Mouse (Mus musculus) hindbrain, postnatal 0 days (tissue): ENCODE measurements at regions not wholly inside any gene's neighbourhood (a gene's known extent, or its start where the extent isn't known, plus 50 kb on each side); places are given as distances from the start of the nearest gene placed in this dataset.

Experiments used
- ATAC-seq: fragments of 200-750 bp; cut with Nextera tagmentation; 2 replicates; pipeline ENCODE4 v1.8.0; 2017; ENCODE audit warnings: mild to moderate bottlenecking, moderate TSS enrichment, moderate library complexity
- DNase-seq: peaks from one replicate; pipeline ENCODE4 v3.0.0-alpha.2; 2015; ENCODE audit warnings: low spot score
- H3K27ac ChIP-seq: fragments of 300-500 bp; sonication (generic); 2 replicates; pipeline ENCODE4 v1.5.1; 2014; ENCODE audit warnings: mild to moderate bottlenecking
- H3K27me3 ChIP-seq: fragments of 300-500 bp; sonication (generic); 2 replicates; pipeline ENCODE4 v1.6.1; 2014; ENCODE audit warnings: low read length, mixed read lengths; ENCODE audit not compliant: insufficient read depth
- H3K36me3 ChIP-seq: fragments of 300-500 bp; sonication (generic); 2 replicates; pipeline ENCODE4 v1.6.1; 2014; ENCODE audit warnings: low read length, mixed read lengths; ENCODE audit not compliant: insufficient read depth
- H3K4me1 ChIP-seq: fragments of 300-500 bp; sonication (generic); 2 replicates; pipeline ENCODE4 v1.6.1; 2014; ENCODE audit warnings: antibody characterized with exemption, low read length, mixed read lengths; ENCODE audit not compliant: insufficient read depth
- H3K4me2 ChIP-seq: fragments of 300-500 bp; sonication (generic); 2 replicates; pipeline ENCODE4 v1.6.1; 2014; ENCODE audit warnings: low read depth, mild to moderate bottlenecking, low read length, moderate library complexity, mixed read lengths
- H3K4me3 ChIP-seq: fragments of 300-500 bp; sonication (generic); 2 replicates; pipeline ENCODE4 v1.5.1; 2014; ENCODE audit warnings: low read length
- H3K9ac ChIP-seq: fragments of 300-500 bp; sonication (generic); replicated peaks from 2 replicates; pipeline ENCODE4 v1.6.1; 2014; ENCODE audit warnings: mild to moderate bottlenecking, low read length, moderate library complexity, mixed read lengths
- H3K9me3 ChIP-seq: fragments of 300-500 bp; sonication (generic); 2 replicates; pipeline ENCODE4 v1.6.1; 2016; ENCODE audit warnings: low read length, mixed read lengths
- CTCF ChIP-seq: IDR thresholded peaks from 2 replicates; pipeline ENCODE4 v1.5.1; 2016; ENCODE audit warnings: antibody characterized with exemption, control low read depth, low read depth
- WGBS: fragments of 180-500 bp; shearing (Covaris S2); extraction: QIAGEN DNeasy Blood & Tissue Kit; methylation state at CpG from one replicate; pipeline ENCODE4 v1.1.7; 2014; 5-methylcytosine and 5-hydroxymethylcytosine counted together

- Histone ChIP-seq H3K36me3 (no peaks in the 10 kb centered on the region), H3K9me3 (no peaks in the 10 kb centered on the region), H3K4me3 (no peak overlapping the region), H3K9ac (no peak overlapping the region), H3K27me3 (no peaks in the 10 kb centered on the region), H3K4me2 (no peak overlapping the region), H3K27ac (no peak overlapping the region), H3K4me1 (no peaks in the 10 kb centered on the region)
- ATAC-seq, result no peak
- no peak for DNase-seq
- no peak for TF ChIP-seq CTCF
- WGBS, result 79% methylated on average over 6 of the region's 6 CpGs
Measured at GRCm38 (mm10) chr16:86949681-86950080, 404.3 kb upstream of the N6amt1 start.

- WGBS, result 81% methylated on average over 6 of the region's 6 CpGs
- no peaks in the 10 kb centered on the region for H3K27me3 ChIP-seq
- ATAC-seq (no peak), DNase-seq (no peak)
- H3K27ac ChIP-seq, result no peak overlapping the region
- no peak overlapping the region for H3K4me2 ChIP-seq
- TF ChIP-seq CTCF, result no peak
- no peak overlapping the region for H3K4me3 ChIP-seq
- H3K9me3 ChIP-seq, result no peaks in the 10 kb centered on the region
- H3K36me3 ChIP-seq, result no peaks in the 10 kb centered on the region
- no peaks in the 10 kb centered on the region for H3K4me1 ChIP-seq
- H3K9ac ChIP-seq, result no peak overlapping the region
Measured at GRCm38 (mm10) chr16:86945531-86946144, 408.3 kb upstream of the N6amt1 start.

GRCm38 (mm10) chr16:86945058-86945457 lies 408.9 kb upstream of the N6amt1 start:
- Histone ChIP-seq H3K9me3 (no peaks in the 10 kb centered on the region), H3K27me3 (no peaks in the 10 kb centered on the region), H3K36me3 (no peaks in the 10 kb centered on the region), H3K9ac (no peak overlapping the region), H3K4me3 (no peak overlapping the region), H3K4me2 (no peak overlapping the region), H3K27ac (no peak overlapping the region), H3K4me1 (no peaks in the 10 kb centered on the region)
- no peak for TF ChIP-seq CTCF
- DNase-seq, result no peak
- ATAC-seq, result no peak

GRCm38 (mm10) chr16:86934989-86935388 lies 419.0 kb upstream of the N6amt1 start:
- TF ChIP-seq CTCF, result no peak
- no peak overlapping the region for H3K4me3 ChIP-seq
- ATAC-seq, result no peak
- no peak overlapping the region for H3K4me2 ChIP-seq
- no peaks in the 10 kb centered on the region for H3K27me3 ChIP-seq
- H3K36me3 ChIP-seq, result no peaks in the 10 kb centered on the region
- 51% methylated on average over 2 of the region's 2 CpGs for WGBS
- H3K27ac ChIP-seq, result no peak overlapping the region
- no peak for DNase-seq
- H3K4me1 ChIP-seq, result no peaks in the 10 kb centered on the region
- H3K9me3 ChIP-seq, result no peaks in the 10 kb centered on the region
- no peak overlapping the region for H3K9ac ChIP-seq

GRCm38 (mm10) chr16:86932765-86933164 lies 421.2 kb upstream of the N6amt1 start:
- WGBS, result 31% methylated on average over 3 of the region's 3 CpGs
- Histone ChIP-seq H3K9ac (no peak overlapping the region), H3K36me3 (no peaks in the 10 kb centered on the region), H3K27me3 (no peaks in the 10 kb centered on the region), H3K9me3 (no peaks in the 10 kb centered on the region), H3K4me2 (no peak overlapping the region), H3K27ac (peak overlapping the region; percentile 32; the same call in 1 of the 2 replicates), H3K4me3 (no peak overlapping the region), H3K4me1 (no peaks in the 10 kb centered on the region)
- DNase-seq (peak; percentile 87), ATAC-seq (peak; percentile 96)
- TF ChIP-seq CTCF, result no peak

GRCm38 (mm10) chr16:86897967-86898710 lies 455.8 kb upstream of the N6amt1 start:
- no peak for TF ChIP-seq CTCF
- no peak overlapping the region for H3K9ac ChIP-seq
- H3K27ac ChIP-seq, result no peak overlapping the region
- no peaks in the 10 kb centered on the region for H3K9me3 ChIP-seq
- no peaks in the 10 kb centered on the region for H3K27me3 ChIP-seq
- no peaks in the 10 kb centered on the region for H3K36me3 ChIP-seq
- 52% methylated on average over 2 of the region's 2 CpGs for WGBS
- H3K4me1 ChIP-seq, result no peaks in the 10 kb centered on the region
- no peak for DNase-seq
- no peak overlapping the region for H3K4me3 ChIP-seq
- ATAC-seq, result no peak
- no peak overlapping the region for H3K4me2 ChIP-seq

GRCm38 (mm10) chr16:86894982-86895381 lies 459.0 kb upstream of the N6amt1 start:
- no peak overlapping the region for H3K27ac ChIP-seq
- DNase-seq (no peak), ATAC-seq (no peak)
- no peak overlapping the region for H3K9ac ChIP-seq
- H3K27me3 ChIP-seq, result no peaks in the 10 kb centered on the region
- no peak overlapping the region for H3K4me3 ChIP-seq
- H3K9me3 ChIP-seq, result no peaks in the 10 kb centered on the region
- no peak overlapping the region for H3K4me2 ChIP-seq
- no peaks in the 10 kb centered on the region for H3K36me3 ChIP-seq
- TF ChIP-seq CTCF, result no peak
- 65% methylated on average over 3 of the region's 3 CpGs for WGBS
- H3K4me1 ChIP-seq, result no peaks in the 10 kb centered on the region
